Mouse (Mus musculus) lung, embryonic 15.5 days (tissue): Measurements from ENCODE around the gene Hectd2. TPM values are rescaled to one million over a fixed set of nuclear protein-coding genes. Genes with fewer than 3 reads are reported as not detected.

Experiments used
- ATAC-seq: fragments of 200-750 bp; cut with Nextera tagmentation; 2 replicates; pipeline ENCODE4 v1.8.0; 2017; ENCODE audit warnings: moderate number of reproducible peaks, borderline replicate concordance; ENCODE audit not compliant: low FRiP score, low TSS enrichment; ENCODE audit errors: extremely low read depth
- H3K27ac ChIP-seq: fragments of 300-500 bp; sonication (generic); 2 replicates; pipeline ENCODE4 v1.5.1; 2015; ENCODE audit warnings: moderate library complexity, mild to moderate bottlenecking, inconsistent platforms
- H3K27me3 ChIP-seq: fragments of 300-500 bp; sonication (generic); 2 replicates; pipeline ENCODE4 v1.6.1; 2015; ENCODE audit warnings: inconsistent platforms
- H3K36me3 ChIP-seq: fragments of 300-500 bp; sonication (generic); 2 replicates; pipeline ENCODE4 v1.6.1; 2015; ENCODE audit warnings: inconsistent platforms
- H3K4me1 ChIP-seq: fragments of 300-500 bp; sonication (generic); 2 replicates; pipeline ENCODE4 v1.6.1; 2015; ENCODE audit warnings: inconsistent platforms
- H3K4me2 ChIP-seq: fragments of 300-500 bp; sonication (generic); 2 replicates; pipeline ENCODE4 v1.6.1; 2015; ENCODE audit warnings: inconsistent platforms, mild to moderate bottlenecking, moderate library complexity
- H3K4me3 ChIP-seq: fragments of 300-500 bp; sonication (generic); 2 replicates; pipeline ENCODE4 v1.5.1; 2015; ENCODE audit warnings: mild to moderate bottlenecking, inconsistent platforms
- H3K9ac ChIP-seq: fragments of 300-500 bp; sonication (generic); 2 replicates; pipeline ENCODE4 v1.6.1; 2015; ENCODE audit warnings: inconsistent platforms
- H3K9me3 ChIP-seq: fragments of 300-500 bp; sonication (generic); 2 replicates; pipeline ENCODE4 v1.6.1; 2016; ENCODE audit warnings: inconsistent platforms
- WGBS: fragments of 180-500 bp; shearing (Covaris S2); methylation state at CpG from one replicate; pipeline ENCODE4 v1.1.7; 2015; 5-methylcytosine and 5-hydroxymethylcytosine counted together
- polyA plus RNA-seq: library from polyadenylated mRNA; unstranded; fragments of >200 nt; fragmentation: Nextera tagmentation; extraction: Ambion mirVana; gene quantifications from 2 replicates; pipeline ENCODE4 v1.2.1, GENCODE M21; 2015

Hectd2 gene
- polyA plus RNA-seq, 1 experiment from 2014 or later = 4.6 TPM

GRCm38 (mm10) chr19:36573986-36574385, 19.5 kb downstream of the Hectd2 start:
- no peak overlapping the region for H3K4me3 ChIP-seq
- no peak overlapping the region for H3K4me2 ChIP-seq
- ATAC-seq = no peak
- no peaks in the 10 kb centered on the region for H3K4me1 ChIP-seq
- no peaks in the 10 kb centered on the region for H3K9me3 ChIP-seq
- no peak overlapping the region for H3K9ac ChIP-seq
- no peaks in the 10 kb centered on the region for H3K36me3 ChIP-seq
- no peaks in the 10 kb centered on the region for H3K27me3 ChIP-seq
- WGBS = 47% methylated on average over 3 of the region's 3 CpGs
- no peak overlapping the region for H3K27ac ChIP-seq

GRCm38 (mm10) chr19:36575159-36575558, 20.7 kb downstream of the Hectd2 start:
- H3K9ac ChIP-seq = no peak overlapping the region
- H3K4me2 ChIP-seq = no peak overlapping the region
- H3K27ac ChIP-seq = no peak overlapping the region
- H3K4me1 ChIP-seq = no peaks in the 10 kb centered on the region
- ATAC-seq = no peak
- no peaks in the 10 kb centered on the region for H3K36me3 ChIP-seq
- H3K9me3 ChIP-seq = no peaks in the 10 kb centered on the region
- 71% methylated on average over 6 of the region's 6 CpGs for WGBS
- H3K27me3 ChIP-seq = no peaks in the 10 kb centered on the region
- no peak overlapping the region for H3K4me3 ChIP-seq

- whole genome bisulfite sequencing = 60% methylated on average over 3 of the region's 3 CpGs
- H3K9me3 ChIP-seq = no peaks in the 10 kb centered on the region
- H3K9ac ChIP-seq = no peak overlapping the region
- H3K27ac ChIP-seq = no peak overlapping the region
- H3K27me3 ChIP-seq = no peaks in the 10 kb centered on the region
- ATAC-seq = no peak
- H3K36me3 ChIP-seq = no peaks in the 10 kb centered on the region
- no peaks in the 10 kb centered on the region for H3K4me1 ChIP-seq
- no peak overlapping the region for H3K4me2 ChIP-seq
- H3K4me3 ChIP-seq = no peak overlapping the region
These were observed 26.4 kb downstream of the Hectd2 start for GRCm38 (mm10) chr19:36580874-36581273.

GRCm38 (mm10) chr19:36582116-36582515, 27.7 kb downstream of the Hectd2 start:
- no peak overlapping the region for H3K4me3 ChIP-seq
- no peaks in the 10 kb centered on the region for H3K9me3 ChIP-seq
- WGBS = 96% methylated on average over 1 of the region's 1 CpGs
- ATAC-seq = no peak
- H3K4me2 ChIP-seq = no peak overlapping the region
- no peaks in the 10 kb centered on the region for H3K36me3 ChIP-seq
- no peak overlapping the region for H3K27ac ChIP-seq
- H3K27me3 ChIP-seq = no peaks in the 10 kb centered on the region
- no peak overlapping the region for H3K9ac ChIP-seq
- H3K4me1 ChIP-seq = no peaks in the 10 kb centered on the region

GRCm38 (mm10) chr19:36585505-36585904, 31.1 kb downstream of the Hectd2 start:
- Histone ChIP-seq H3K27me3 (no peaks in the 10 kb centered on the region), H3K27ac (no peak overlapping the region), H3K4me3 (no peak overlapping the region), H3K4me2 (no peak overlapping the region), H3K9ac (no peak overlapping the region), H3K36me3 (no peaks in the 10 kb centered on the region), H3K4me1 (no peaks in the 10 kb centered on the region), H3K9me3 (no peaks in the 10 kb centered on the region)
- WGBS = 95% methylated on average over 1 of the region's 1 CpGs
- ATAC-seq = no peak

- H3K9ac ChIP-seq = no peak overlapping the region
- H3K27ac ChIP-seq = no peak overlapping the region
- ATAC-seq = no peak
- H3K4me2 ChIP-seq = no peak overlapping the region
- H3K27me3 ChIP-seq = no peaks in the 10 kb centered on the region
- H3K4me3 ChIP-seq = no peak overlapping the region
- 82% methylated on average over 1 of the region's 1 CpGs for WGBS
- H3K4me1 ChIP-seq = no peaks in the 10 kb centered on the region
- no peaks in the 10 kb centered on the region for H3K9me3 ChIP-seq
- H3K36me3 ChIP-seq = no peaks in the 10 kb centered on the region
These were observed 40.0 kb downstream of the Hectd2 start for GRCm38 (mm10) chr19:36594409-36594808.

- Histone ChIP-seq H3K4me1 (no peaks in the 10 kb centered on the region), H3K4me2 (no peak overlapping the region), H3K36me3 (no peaks in the 10 kb centered on the region), H3K9ac (no peak overlapping the region), H3K9me3 (no peaks in the 10 kb centered on the region), H3K27ac (no peak overlapping the region), H3K27me3 (no peaks in the 10 kb centered on the region), H3K4me3 (no peak overlapping the region)
- 90% methylated on average over 8 of the region's 8 CpGs for WGBS
- ATAC-seq = no peak
These were observed 47.4 kb downstream of the Hectd2 start for GRCm38 (mm10) chr19:36601869-36602268.

GRCm38 (mm10) chr19:36602535-36603312, 48.3 kb downstream of the Hectd2 start:
- Histone ChIP-seq H3K9me3 (no peaks in the 10 kb centered on the region), H3K4me3 (no peak overlapping the region), H3K36me3 (no peaks in the 10 kb centered on the region), H3K9ac (no peak overlapping the region), H3K4me1 (no peaks in the 10 kb centered on the region), H3K27ac (no peak overlapping the region), H3K4me2 (no peak overlapping the region), H3K27me3 (no peaks in the 10 kb centered on the region)
- 54% methylated on average over 11 of the region's 11 CpGs for WGBS
- no peak for ATAC-seq

GRCm38 (mm10) chr19:36606270-36606669, 51.8 kb downstream of the Hectd2 start:
- no peaks in the 10 kb centered on the region for H3K4me1 ChIP-seq
- no peak for ATAC-seq
- no peak overlapping the region for H3K27ac ChIP-seq
- H3K4me2 ChIP-seq = no peak overlapping the region
- 24% methylated on average over 1 of the region's 1 CpGs for WGBS
- H3K36me3 ChIP-seq = no peaks in the 10 kb centered on the region
- H3K9me3 ChIP-seq = no peaks in the 10 kb centered on the region
- no peaks in the 10 kb centered on the region for H3K27me3 ChIP-seq
- no peak overlapping the region for H3K9ac ChIP-seq
- no peak overlapping the region for H3K4me3 ChIP-seq

- 45% methylated on average over 3 of the region's 3 CpGs for WGBS
- ATAC-seq = no peak
- H3K9me3 ChIP-seq = no peaks in the 10 kb centered on the region
- H3K36me3 ChIP-seq = no peaks in the 10 kb centered on the region
- H3K4me3 ChIP-seq = no peak overlapping the region
- no peaks in the 10 kb centered on the region for H3K27me3 ChIP-seq
- H3K9ac ChIP-seq = no peak overlapping the region
- no peaks in the 10 kb centered on the region for H3K4me1 ChIP-seq
- H3K4me2 ChIP-seq = no peak overlapping the region
- H3K27ac ChIP-seq = no peak overlapping the region
These were observed 54.8 kb downstream of the Hectd2 start for GRCm38 (mm10) chr19:36609229-36609628.

GRCm38 (mm10) chr19:36610309-36610708, 55.9 kb downstream of the Hectd2 start:
- Histone ChIP-seq H3K4me2 (no peak overlapping the region), H3K36me3 (no peaks in the 10 kb centered on the region), H3K4me1 (no peaks in the 10 kb centered on the region), H3K27me3 (no peaks in the 10 kb centered on the region), H3K4me3 (no peak overlapping the region), H3K27ac (no peak overlapping the region), H3K9me3 (no peaks in the 10 kb centered on the region), H3K9ac (no peak overlapping the region)
- ATAC-seq = no peak
- 49% methylated on average over 2 of the region's 2 CpGs for WGBS

- no peak for ATAC-seq
- no peaks in the 10 kb centered on the region for H3K36me3 ChIP-seq
- H3K4me3 ChIP-seq = no peak overlapping the region
- no peaks in the 10 kb centered on the region for H3K4me1 ChIP-seq
- H3K9ac ChIP-seq = no peak overlapping the region
- H3K9me3 ChIP-seq = no peaks in the 10 kb centered on the region
- 82% methylated on average over 1 of the region's 1 CpGs for WGBS
- no peak overlapping the region for H3K27ac ChIP-seq
- no peak overlapping the region for H3K4me2 ChIP-seq
- no peaks in the 10 kb centered on the region for H3K27me3 ChIP-seq
These were observed 71.5 kb downstream of the Hectd2 start for GRCm38 (mm10) chr19:36625906-36626305.

GRCm38 (mm10) chr19:36626881-36627280, 72.4 kb downstream of the Hectd2 start:
- 85% methylated on average over 4 of the region's 4 CpGs for WGBS
- Histone ChIP-seq H3K4me3 (no peak overlapping the region), H3K4me2 (no peak overlapping the region), H3K4me1 (no peaks in the 10 kb centered on the region), H3K27me3 (no peaks in the 10 kb centered on the region), H3K36me3 (no peaks in the 10 kb centered on the region), H3K27ac (no peak overlapping the region), H3K9ac (no peak overlapping the region), H3K9me3 (no peaks in the 10 kb centered on the region)
- ATAC-seq = no peak
